In the genomic region with DNA sequence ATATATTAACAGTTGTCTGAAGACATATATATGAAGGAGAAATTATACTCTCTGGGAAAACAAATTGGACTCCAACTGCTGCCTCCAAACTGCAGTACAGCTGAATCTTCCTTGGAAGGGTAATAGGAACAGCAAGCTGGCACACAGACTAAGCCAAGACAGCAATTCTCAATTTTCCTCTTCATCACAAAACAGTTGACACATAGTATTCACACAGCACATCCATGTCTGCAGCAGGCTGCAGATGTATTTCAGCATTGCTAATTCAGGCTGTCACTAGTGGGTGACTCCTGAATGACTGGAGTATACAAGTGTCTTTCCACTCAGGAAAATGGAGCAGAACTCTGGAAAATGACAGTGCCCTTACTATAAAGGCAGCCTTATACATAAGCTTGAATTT, we compare ENCODE assay signal across 12 mouse cellular contexts.
DNase-seq lines count a peak whose midpoint lies in the region; ATAC-seq and TF ChIP-seq lines count a peak whose summit lies in the region.
"Had no signal": no experiment of that assay in that cellular context is flagged by ENCODE, and none has a peak within 500 bp of the region (broad histone marks: within the 10 kb centered on the region; RNA-seq: fewer than 3 reads in every experiment).

No protein-coding gene starts in this region.

- H3K9me3 ChIP-seq in midbrain, embryonic 15.5 days: no peaks in the 10 kb centered on the region
- H3K9me3 ChIP-seq in kidney, embryonic 14.5 days (ENCODE audit: control insufficient read depth, low read length): peaks cover 2% of the 10 kb centered on the region; the same call in 1 of the 2 replicates
- H3K9me3 ChIP-seq: hindbrain, embryonic 15.5 days; liver, embryonic 13.5 days had no signal

- peak; percentile 13 to 41 for DNase-seq in layer of hippocampus, adult 2 months (ENCODE audit: low spot score in 2 of 2)
- no peak for DNase-seq in layer of hippocampus, adult 11-12 months (ENCODE audit: low spot score)
- peak; percentile 64 for DNase-seq in brain, adult 2 months (ENCODE audit: low read depth, low spot score)
- peak; percentile 9 to 11 for DNase-seq in frontal cortex, postnatal 10 days (ENCODE audit: low spot score in 2 of 2)
- DNase-seq: cerebellum, adult 18-20 months; heart, adult 18-20 months; liver, embryonic 13.5 days had no signal

- no peak overlapping the region for H3K4me3 ChIP-seq in layer of hippocampus, adult 2 months
- no peak overlapping the region for H3K4me3 ChIP-seq in midbrain, embryonic 15.5 days
- no peak overlapping the region for H3K4me3 ChIP-seq in kidney, embryonic 14.5 days (ENCODE audit: low read length)
- H3K4me3 ChIP-seq: hindbrain, embryonic 15.5 days; liver, embryonic 13.5 days had no signal

- H3K27ac ChIP-seq in layer of hippocampus, adult 2 months: peak overlapping the region; percentile 74
- H3K27ac ChIP-seq in midbrain, embryonic 15.5 days: no peak overlapping the region
- no peak overlapping the region for H3K27ac ChIP-seq in kidney, embryonic 14.5 days (ENCODE audit: low read depth, low read length)
- H3K27ac ChIP-seq: hindbrain, embryonic 15.5 days; liver, embryonic 13.5 days had no signal

- no peak overlapping the region for H3K4me2 ChIP-seq in midbrain, embryonic 15.5 days
- no peak overlapping the region for H3K4me2 ChIP-seq in kidney, embryonic 14.5 days (replicated peaks; ENCODE audit: low read depth, low read length)
- H3K4me2 ChIP-seq: liver, embryonic 13.5 days had no signal

- no peak overlapping the region for H3K9ac ChIP-seq in midbrain, embryonic 15.5 days
- H3K9ac ChIP-seq in kidney, embryonic 14.5 days (ENCODE audit: low read depth, low read length): no peak overlapping the region
- H3K9ac ChIP-seq: hindbrain, embryonic 15.5 days; liver, embryonic 13.5 days had no signal

- no peaks in the 10 kb centered on the region for H3K36me3 ChIP-seq in midbrain, embryonic 15.5 days (replicated peaks)
- no peaks in the 10 kb centered on the region for H3K36me3 ChIP-seq in kidney, embryonic 14.5 days (ENCODE audit: control insufficient read depth, insufficient read depth, low read length)
- H3K36me3 ChIP-seq: hindbrain, embryonic 15.5 days; liver, embryonic 13.5 days had no signal

- no peak for TF ChIP-seq CTCF in layer of hippocampus, adult 2 months (conservative IDR thresholded peaks at IDR 0.05)

- peak; percentile 62; the same call in 1 of the 2 replicates for ATAC-seq in midbrain, embryonic 15.5 days (replicated peaks)
- ATAC-seq in kidney, embryonic 14.5 days (ENCODE audit: low FRiP score, low TSS enrichment): no peak
- ATAC-seq in inflammation-experienced regulatory T-cells, adult 6 months: no peak
- ATAC-seq: lung, postnatal 0 days had no signal

- no peaks in the 10 kb centered on the region for H3K27me3 ChIP-seq in midbrain, embryonic 15.5 days (replicated peaks)
- H3K27me3 ChIP-seq in kidney, embryonic 14.5 days (ENCODE audit: control insufficient read depth, insufficient read depth, low read length): no peaks in the 10 kb centered on the region
- H3K27me3 ChIP-seq: hindbrain, embryonic 15.5 days; liver, embryonic 13.5 days had no signal

- H3K4me1 ChIP-seq in midbrain, embryonic 15.5 days: peaks cover 13% of the 10 kb centered on the region
- no peaks in the 10 kb centered on the region for H3K4me1 ChIP-seq in kidney, embryonic 14.5 days (ENCODE audit: control insufficient read depth, insufficient read depth, low read length)
- H3K4me1 ChIP-seq: liver, embryonic 13.5 days had no signal
